Mouse (Mus musculus): ENCODE data around the gene Ccnd3.

GRCm38 (mm10) chr17:47559726-47560125 is 54.9 kb downstream of the Ccnd3 start:
- TF ChIP-seq CTCF (IDR thresholded peaks at IDR 0.05) (no peak), EP300 (IDR thresholded peaks at IDR 0.05) (no peak)
